Mouse (Mus musculus): ENCODE measurements around the gene Ubqln2. TPM values are rescaled to one million over a fixed set of nuclear protein-coding genes. Genes with fewer than 3 reads are reported as not detected.

Ubqln2 gene
- total and polyA plus RNA-seq, 3 experiments, result 4.2 to 10.1 TPM; not detected in 1

DNA sequence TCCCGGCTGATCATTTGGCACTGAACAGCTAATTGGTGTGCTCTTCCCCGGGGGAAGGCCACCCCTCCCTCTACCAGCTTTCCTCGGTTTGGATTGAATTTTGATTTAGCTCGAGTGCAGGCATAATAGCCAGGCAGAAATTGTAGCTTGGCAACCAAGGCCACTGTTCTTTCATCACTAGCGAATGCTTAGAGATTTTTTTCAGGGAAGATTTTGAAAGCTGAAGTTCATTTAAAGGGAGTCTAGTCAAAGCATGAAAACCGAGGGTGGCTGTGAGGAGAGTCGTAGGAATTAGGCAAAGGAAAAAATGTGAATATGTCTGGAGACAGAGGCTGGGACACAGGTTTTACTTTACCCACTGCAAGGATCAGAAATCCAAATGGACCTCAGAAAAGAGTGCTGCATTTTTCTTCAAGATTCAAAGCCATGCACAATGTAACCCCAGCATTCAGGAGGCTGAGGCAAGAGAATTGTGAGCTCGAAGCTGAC lies 21.2 kb upstream of the Ubqln2 start:
- Histone ChIP-seq H3K27ac (ENCODE audit: control insufficient read depth, low read depth, low read length) (no peak overlapping the region), H3K36me3 (ENCODE audit: control insufficient read depth in 1 of 2, insufficient read depth in 2 of 2, low read length in 2 of 2) (no peaks in the 10 kb centered on the region), H3K9ac (ENCODE audit: control insufficient read depth, low read depth, low read length, poor library complexity, severe bottlenecking) (no peak overlapping the region), H3K79me2 (ENCODE audit: control insufficient read depth, insufficient read depth, low read length, poor library complexity) (no peaks in the 10 kb centered on the region), H3K4me3 (ENCODE audit: control insufficient read depth in 1 of 2, insufficient read depth in 1 of 2, low read depth in 2 of 2, low read length in 2 of 2) (no peak overlapping the region), H3K4me1 (ENCODE audit: control insufficient read depth in 1 of 2, insufficient read depth in 2 of 2, low read length in 2 of 2) (no peaks in the 10 kb centered on the region), H3K27me3 (ENCODE audit: control insufficient read depth in 1 of 2, insufficient read depth in 2 of 2, low read length in 2 of 2) (no peaks in the 10 kb centered on the region), H3K9me3 (replicated peaks; ENCODE audit: insufficient read depth, low read length) (no peaks in the 10 kb centered on the region)
- DNase-seq (ENCODE audit: low read depth, low spot score), result no peak
- TF ChIP-seq MAX (IDR thresholded peaks at IDR 0.05; ENCODE audit: low read length) (no peak), TBP (IDR thresholded peaks at IDR 0.05; ENCODE audit: low read depth, low read length) (no peak), ETS1 (IDR thresholded peaks at IDR 0.05; ENCODE audit: low read depth, low read length) (no peak), HCFC1 (IDR thresholded peaks at IDR 0.05; ENCODE audit: low read depth, low read length) (no peak), UBTF (IDR thresholded peaks at IDR 0.05; ENCODE audit: borderline replicate concordance, insufficient read depth, low read depth, low read length) (no peak), NRF1 (IDR thresholded peaks at IDR 0.05; ENCODE audit: insufficient read depth, low read depth, low read length, poor library complexity, severe bottlenecking) (no peak), SMC3 (IDR thresholded peaks at IDR 0.05; ENCODE audit: low read depth, low read length) (no peak)

DNA sequence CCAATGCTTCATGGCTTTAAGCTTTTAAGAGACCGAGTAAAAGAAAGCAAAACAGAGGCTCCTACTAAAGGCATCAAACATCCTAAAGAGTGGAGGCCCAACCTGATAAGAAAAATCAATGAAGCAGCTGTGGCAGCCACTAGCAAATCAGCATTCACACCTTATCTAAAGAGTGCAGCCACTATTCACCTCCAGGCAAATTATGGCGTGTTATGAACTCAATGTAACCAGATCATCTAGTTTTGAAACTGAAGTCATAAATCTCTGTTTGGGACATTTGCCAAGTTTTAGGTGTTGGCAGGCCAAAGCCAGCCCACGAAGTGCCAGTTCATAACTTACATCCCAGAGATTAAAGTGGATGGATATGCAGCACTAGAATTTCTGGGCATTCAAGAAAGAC lies 5.7 kb upstream of the Ubqln2 start:
- Histone ChIP-seq H3K27me3 (ENCODE audit: control insufficient read depth in 1 of 2, insufficient read depth in 2 of 2, low read length in 2 of 2) (no peaks in the 10 kb centered on the region; a peak in 2 of 4 replicates), H3K9ac (ENCODE audit: control insufficient read depth, low read depth, low read length, poor library complexity, severe bottlenecking) (no peak overlapping the region), H3K79me2 (ENCODE audit: control insufficient read depth, insufficient read depth, low read length, poor library complexity) (no peaks in the 10 kb centered on the region), H3K4me1 (ENCODE audit: control insufficient read depth in 1 of 2, insufficient read depth in 2 of 2, low read length in 2 of 2) (no peaks in the 10 kb centered on the region), H3K36me3 (ENCODE audit: control insufficient read depth in 1 of 2, insufficient read depth in 2 of 2, low read length in 2 of 2) (no peaks in the 10 kb centered on the region), H3K4me3 (ENCODE audit: control insufficient read depth in 1 of 2, insufficient read depth in 1 of 2, low read depth in 2 of 2, low read length in 2 of 2) (no peak overlapping the region), H3K27ac (ENCODE audit: control insufficient read depth, low read depth, low read length) (no peak overlapping the region), H3K9me3 (replicated peaks; ENCODE audit: insufficient read depth, low read length) (no peaks in the 10 kb centered on the region)
- TF ChIP-seq USF1 (IDR thresholded peaks at IDR 0.05; ENCODE audit: low read depth, low read length), result no peak
- TF ChIP-seq GATA1 (IDR thresholded peaks at IDR 0.05; ENCODE audit: low read depth, low read length), result peak; percentile 47; the same call in 1 of the 2 replicates
- no peak for TF ChIP-seq HCFC1 (IDR thresholded peaks at IDR 0.05; ENCODE audit: low read depth, low read length)
- no peak for TF ChIP-seq NRF1 (IDR thresholded peaks at IDR 0.05; ENCODE audit: insufficient read depth, low read depth, low read length, poor library complexity, severe bottlenecking)
- TF ChIP-seq MAFK (IDR thresholded peaks at IDR 0.05; ENCODE audit: borderline replicate concordance, low read depth, low read length), result no peak
- no peak for TF ChIP-seq ELF1 (IDR thresholded peaks at IDR 0.05; ENCODE audit: low read depth, low read length)
- TF ChIP-seq CTCF (IDR thresholded peaks at IDR 0.05 in 2 of 3, conservative IDR thresholded peaks at IDR 0.05 in 1 of 3; ENCODE audit: control insufficient read depth in 1 of 3, insufficient read depth in 1 of 3, low read depth in 2 of 3, low read length in 3 of 3, poor library complexity in 1 of 3, severe bottlenecking in 1 of 3), result no peak
- TF ChIP-seq MAX (IDR thresholded peaks at IDR 0.05; ENCODE audit: low read length), result no peak
- TF ChIP-seq MYC (IDR thresholded peaks at IDR 0.05; ENCODE audit: low read depth, low read length), result no peak
- TF ChIP-seq GABPA (IDR thresholded peaks at IDR 0.05; ENCODE audit: low read depth, low read length), result no peak
- no peak for TF ChIP-seq MYB (IDR thresholded peaks at IDR 0.05; ENCODE audit: low read depth, low read length)
- TF ChIP-seq EP300 (IDR thresholded peaks at IDR 0.05; ENCODE audit: low read depth in 1 of 2, low read length in 2 of 2), result 0 out of 4 replicates have a peak, but pooled peaks of 1 of the 2 experiments have one; percentile 25
- 0 out of 2 replicates have a peak, but pooled peaks have one; percentile 20 for TF ChIP-seq TCF12 (IDR thresholded peaks at IDR 0.05; ENCODE audit: low read depth, low read length)
- no peak for TF ChIP-seq ZMIZ1 (IDR thresholded peaks at IDR 0.05; ENCODE audit: low read depth, low read length)
- 0 out of 2 replicates have a peak, but pooled peaks have one; percentile 33 for TF ChIP-seq RCOR1 (IDR thresholded peaks at IDR 0.05; ENCODE audit: low read depth, low read length)
- DNase-seq (ENCODE audit: low read depth, low spot score), result peak; percentile 25

All from MEL (cell line).